Mouse (Mus musculus) olfactory bulb, adult 2 months (tissue): Measurements from ENCODE around the gene Hoxa6. TPM values are rescaled to one million over a fixed set of nuclear protein-coding genes. Genes with fewer than 3 reads are reported as not detected.

Source experiments
- H3K27ac ChIP-seq: fragments of 200-500 bp; 2 replicates; pipeline ENCODE4 v1.5.1; 2012; ENCODE audit warnings: low read depth, low read length; ENCODE audit not compliant: insufficient read depth
- H3K4me1 ChIP-seq: fragments of 200-500 bp; 2 replicates; pipeline ENCODE4 v1.6.1; 2012; ENCODE audit warnings: low read length; ENCODE audit not compliant: control insufficient read depth, insufficient read depth
- H3K4me3 ChIP-seq: fragments of 200-500 bp; 2 replicates; pipeline ENCODE4 v1.5.1; 2012; ENCODE audit warnings: mild to moderate bottlenecking, low read depth, low read length, moderate library complexity; ENCODE audit not compliant: insufficient read depth
- CTCF ChIP-seq: fragments of 200-500 bp; IDR thresholded peaks from 2 replicates; pipeline ENCODE4 v1.5.1; 2012; ENCODE audit warnings: low read depth, mild to moderate bottlenecking, low read length, moderate library complexity; ENCODE audit not compliant: insufficient read depth
- POLR2A ChIP-seq: fragments of 200-500 bp; IDR thresholded peaks from 2 replicates; pipeline ENCODE4 v1.6.1; 2012; ENCODE audit warnings: mild to moderate bottlenecking, low read depth, low read length, moderate library complexity; ENCODE audit not compliant: insufficient read depth
- WGBS: fragments of 180-500 bp; shearing (Covaris S2); methylation state at CpG from one replicate; pipeline ENCODE4 v1.1.7; 2018; 5-methylcytosine and 5-hydroxymethylcytosine counted together
- polyA plus RNA-seq: library from polyadenylated mRNA; stranded (reverse); fragments of >200 nt; gene quantifications from 2 replicates; pipeline ENCODE4 v1.2.4, GENCODE M21; 2012; ENCODE audit warnings: low replicate concordance; ENCODE audit not compliant: missing spikeins, insufficient read depth, insufficient read length

Hoxa6 gene
- polyA plus RNA-seq, 1 experiment: not detected

- H3K4me3 ChIP-seq: no peak overlapping the region
- no peak for TF ChIP-seq CTCF
- H3K4me1 ChIP-seq: no peaks in the 10 kb centered on the region
- 3% methylated on average over 44 of the region's 44 CpGs for WGBS
- no peak overlapping the region for H3K27ac ChIP-seq
Measured at GRCm38 (mm10) chr6:52229558-52230416, 21.3 kb upstream of the Hoxa6 start.

- 3% methylated on average over 38 of the region's 38 CpGs for WGBS
Measured at GRCm38 (mm10) chr6:52228475-52229465, 20.2 kb upstream of the Hoxa6 start.

GRCm38 (mm10) chr6:52227470-52228222 lies 19.1 kb upstream of the Hoxa6 start:
- TF ChIP-seq POLR2A (no peak), CTCF (no peak)
- Histone ChIP-seq H3K27ac (no peak overlapping the region), H3K4me1 (no peaks in the 10 kb centered on the region), H3K4me3 (no peak overlapping the region)
- WGBS: 7% methylated on average over 11 of the region's 11 CpGs

More at GRCm38 (mm10) chr6:52228475-52229465, 20.2 kb upstream of the Hoxa6 start:
- TF ChIP-seq CTCF (no peak), POLR2A (no peak)
- Histone ChIP-seq H3K4me1 (no peaks in the 10 kb centered on the region), H3K27ac (no peak overlapping the region), H3K4me3 (no peak overlapping the region)

GRCm38 (mm10) chr6:52226569-52227257 lies 18.2 kb upstream of the Hoxa6 start:
- 4% methylated on average over 26 of the region's 26 CpGs for WGBS
- no peak overlapping the region for H3K27ac ChIP-seq
- no peak for TF ChIP-seq POLR2A
- no peak for TF ChIP-seq CTCF
- H3K4me3 ChIP-seq: no peak overlapping the region
- peaks cover 1% of the 10 kb centered on the region; the same call in 1 of the 2 replicates for H3K4me1 ChIP-seq

GRCm38 (mm10) chr6:52225612-52226568 lies 17.4 kb upstream of the Hoxa6 start:
- H3K4me3 ChIP-seq: no peak overlapping the region
- WGBS: 3% methylated on average over 69 of the region's 69 CpGs
- no peak overlapping the region for H3K27ac ChIP-seq
- peaks cover 6% of the 10 kb centered on the region for H3K4me1 ChIP-seq
- TF ChIP-seq CTCF (no peak), POLR2A (no peak)

GRCm38 (mm10) chr6:52224895-52225611 lies 16.5 kb upstream of the Hoxa6 start:
- peaks cover 6% of the 10 kb centered on the region for H3K4me1 ChIP-seq
- 2% methylated on average over 36 of the region's 36 CpGs for WGBS
- H3K4me3 ChIP-seq: no peak overlapping the region
- no peak for TF ChIP-seq POLR2A
- H3K27ac ChIP-seq: no peak overlapping the region

GRCm38 (mm10) chr6:52223939-52224760 lies 15.6 kb upstream of the Hoxa6 start:
- TF ChIP-seq CTCF (no peak), POLR2A (no peak)
- Histone ChIP-seq H3K4me1 (peaks cover 6% of the 10 kb centered on the region), H3K4me3 (no peak overlapping the region), H3K27ac (no peak overlapping the region)
- WGBS: 5% methylated on average over 24 of the region's 24 CpGs
